Mouse (Mus musculus) cortical plate, adult 2 months (tissue): ENCODE measurements around the gene Bst2.

Experiments
- CTCF ChIP-seq: fragments of 200-500 bp; IDR thresholded peaks from 2 replicates; pipeline ENCODE4 v1.5.1; 2011; ENCODE audit warnings: mild to moderate bottlenecking, control low read depth, low read length; ENCODE audit not compliant: insufficient read depth; ENCODE audit errors: extremely low read depth
- POLR2A ChIP-seq: fragments of 200-500 bp; IDR thresholded peaks from 2 replicates; pipeline ENCODE4 v1.6.1; 2011; ENCODE audit warnings: mild to moderate bottlenecking, low read length, control low read depth; ENCODE audit not compliant: insufficient read depth; ENCODE audit errors: extremely low read depth

DNA sequence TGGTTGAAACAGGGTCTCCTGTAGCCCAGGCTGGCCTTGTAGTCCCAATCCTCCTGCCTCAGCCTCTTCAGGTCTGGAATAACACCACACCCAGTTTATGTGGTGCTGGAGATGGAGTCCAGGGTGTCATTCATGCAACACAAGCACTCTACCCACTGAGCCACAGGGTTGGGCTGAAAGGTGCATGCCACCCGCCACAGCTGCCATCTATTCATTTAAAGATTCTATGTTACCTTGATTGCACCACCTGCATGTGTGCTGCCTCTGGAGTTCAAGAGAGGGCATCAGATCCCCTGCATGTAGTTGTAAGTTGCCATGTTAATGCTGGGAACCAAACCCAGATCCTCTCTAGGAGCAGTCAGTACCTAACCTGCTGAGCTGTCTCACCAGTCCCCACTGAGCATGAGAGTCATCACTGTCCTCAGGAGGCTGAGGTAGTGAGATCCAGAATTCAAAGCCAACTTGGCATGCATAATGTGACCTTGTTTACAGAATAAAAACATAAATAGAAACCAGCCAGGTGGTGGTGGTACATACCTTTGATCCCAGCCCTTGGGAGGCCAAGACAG, 40.1 kb downstream of the Bst2 start:
- TF ChIP-seq POLR2A (no peak), CTCF (no peak)
